Mouse (Mus musculus) midbrain, embryonic 15.5 days (tissue): ENCODE data around the gene Trpt1. TPM values are rescaled to one million over a fixed set of nuclear protein-coding genes. Genes with fewer than 3 reads are reported as not detected.
A peak's percentile ranks its signal among the peaks of the same experiment; 100 is the strongest.

Experiments used
- ATAC-seq: fragments of 200-750 bp; cut with Nextera tagmentation; replicated peaks from 2 replicates; pipeline ENCODE4 v1.8.0; 2017; ENCODE audit warnings: moderate TSS enrichment
- H3K27ac ChIP-seq: fragments of 300-500 bp; sonication (generic); 2 replicates; pipeline ENCODE4 v1.5.1; 2015; ENCODE audit warnings: mild to moderate bottlenecking, inconsistent platforms
- H3K27me3 ChIP-seq: fragments of 300-500 bp; sonication (generic); replicated peaks from 2 replicates; pipeline ENCODE4 v1.6.1; 2015; ENCODE audit warnings: inconsistent platforms
- H3K36me3 ChIP-seq: fragments of 300-500 bp; sonication (generic); replicated peaks from 2 replicates; pipeline ENCODE4 v1.6.1; 2015; ENCODE audit warnings: inconsistent platforms
- H3K4me1 ChIP-seq: fragments of 300-500 bp; sonication (generic); 2 replicates; pipeline ENCODE4 v1.6.1; 2015; ENCODE audit warnings: inconsistent platforms
- H3K4me2 ChIP-seq: fragments of 300-500 bp; sonication (generic); 2 replicates; pipeline ENCODE4 v1.6.1; 2015; ENCODE audit warnings: inconsistent platforms, mild to moderate bottlenecking, moderate library complexity
- H3K4me3 ChIP-seq: fragments of 300-500 bp; sonication (generic); 2 replicates; pipeline ENCODE4 v1.5.1; 2015; ENCODE audit warnings: mild to moderate bottlenecking, inconsistent platforms
- H3K9ac ChIP-seq: fragments of 300-500 bp; sonication (generic); 2 replicates; pipeline ENCODE4 v1.6.1; 2015; ENCODE audit warnings: mild to moderate bottlenecking, inconsistent platforms
- H3K9me3 ChIP-seq: fragments of 300-500 bp; sonication (generic); 2 replicates; pipeline ENCODE4 v1.6.1; 2016; ENCODE audit warnings: inconsistent platforms
- WGBS: fragments of 180-500 bp; shearing (Covaris S2); methylation state at CpG from one replicate; pipeline ENCODE4 v1.1.7; 2015; ENCODE audit warnings: mixed read lengths; 5-methylcytosine and 5-hydroxymethylcytosine counted together
- polyA plus RNA-seq: library from polyadenylated mRNA; unstranded; fragments of >200 nt; fragmentation: Nextera tagmentation; extraction: Ambion mirVana; gene quantifications from 2 replicates; pipeline ENCODE4 v1.2.1, GENCODE M21; 2015

The Trpt1 gene
- polyA plus RNA-seq, 1 experiment from 2014 or later, result 19.8 TPM

GRCm38 (mm10) chr19:6968491-6969271 is 27.2 kb upstream of the Trpt1 start:
- Histone ChIP-seq H3K4me1 (peaks cover 12% of the 10 kb centered on the region), H3K4me2 (peak overlapping the region; percentile 37), H3K4me3 (peak overlapping the region; percentile 29), H3K27me3 (peaks cover 22% of the 10 kb centered on the region), H3K9me3 (no peaks in the 10 kb centered on the region), H3K36me3 (no peaks in the 10 kb centered on the region), H3K9ac (no peak overlapping the region), H3K27ac (no peak overlapping the region)
- ATAC-seq, result no peak
- 16% methylated on average over 15 of the region's 15 CpGs for WGBS

- under 1% methylated on average over 19 of the region's 20 CpGs for WGBS
- Histone ChIP-seq H3K9ac (no peak overlapping the region), H3K4me1 (peaks cover 17% of the 10 kb centered on the region), H3K4me2 (peak overlapping the region; percentile 37), H3K27ac (no peak overlapping the region), H3K36me3 (no peaks in the 10 kb centered on the region), H3K4me3 (peak overlapping the region; percentile 29), H3K27me3 (peaks cover 22% of the 10 kb centered on the region), H3K9me3 (no peaks in the 10 kb centered on the region)
- ATAC-seq, result no peak
Measured at GRCm38 (mm10) chr19:6969291-6969664, 26.7 kb upstream of the Trpt1 start.

DNA sequence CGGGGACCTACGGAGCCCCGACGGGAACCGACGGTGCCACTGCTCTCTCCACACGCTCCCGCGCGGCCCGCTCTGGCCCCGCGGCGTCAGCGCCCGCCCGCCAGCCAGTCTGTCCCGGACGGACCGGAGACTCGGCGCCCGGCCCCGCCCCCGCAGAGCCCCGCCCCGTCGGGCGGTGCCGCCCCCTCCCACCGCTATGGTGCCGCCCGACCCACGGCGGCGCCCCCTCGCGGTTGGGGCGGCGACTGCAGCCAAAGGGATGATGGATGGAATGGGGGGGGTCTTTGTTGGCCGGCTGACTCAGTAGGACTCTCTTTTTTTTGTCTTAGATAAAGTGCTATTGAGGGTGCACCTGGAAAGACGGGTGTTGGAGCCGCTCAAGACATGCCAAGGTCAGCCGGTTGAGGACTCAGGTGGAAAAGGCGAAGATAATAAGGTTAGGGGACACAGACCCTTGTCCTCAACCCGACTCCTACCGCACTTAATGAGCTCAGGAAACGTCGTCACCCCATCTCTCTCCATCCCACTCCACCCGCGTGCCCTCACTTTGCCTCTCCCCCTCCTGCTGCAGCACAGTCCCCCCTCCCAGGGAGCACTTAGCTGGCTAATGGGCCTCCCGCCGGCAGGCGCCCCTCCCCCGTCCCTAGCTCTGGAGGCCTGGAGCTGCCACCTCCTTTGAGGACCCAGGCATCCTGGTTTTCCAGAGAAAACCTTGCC is 26.1 kb upstream of the Trpt1 start:
- no peak for ATAC-seq
- Histone ChIP-seq H3K4me3 (peak overlapping the region; percentile 29), H3K9me3 (no peaks in the 10 kb centered on the region), H3K27me3 (peaks cover 22% of the 10 kb centered on the region), H3K4me2 (peak overlapping the region; percentile 37), H3K27ac (no peak overlapping the region), H3K36me3 (no peaks in the 10 kb centered on the region), H3K4me1 (peaks cover 17% of the 10 kb centered on the region), H3K9ac (no peak overlapping the region)
- 2% methylated on average over 46 of the region's 55 CpGs for WGBS

GRCm38 (mm10) chr19:6970460-6971085 is 25.4 kb upstream of the Trpt1 start:
- Histone ChIP-seq H3K4me3 (no peak overlapping the region), H3K36me3 (no peaks in the 10 kb centered on the region), H3K27me3 (peaks cover 22% of the 10 kb centered on the region), H3K27ac (no peak overlapping the region), H3K9ac (no peak overlapping the region), H3K9me3 (no peaks in the 10 kb centered on the region), H3K4me2 (peak overlapping the region; percentile 37; the same call in 1 of the 2 replicates), H3K4me1 (peaks cover 17% of the 10 kb centered on the region)
- WGBS, result 22% methylated on average over 11 of the region's 11 CpGs
- no peak for ATAC-seq

- no peak overlapping the region for H3K4me3 ChIP-seq
- WGBS, result 55% methylated on average over 6 of the region's 6 CpGs
- H3K27ac ChIP-seq, result no peak overlapping the region
- no peak for ATAC-seq
- no peak overlapping the region for H3K4me2 ChIP-seq
- no peaks in the 10 kb centered on the region for H3K36me3 ChIP-seq
- H3K9me3 ChIP-seq, result no peaks in the 10 kb centered on the region
- peaks cover 22% of the 10 kb centered on the region for H3K27me3 ChIP-seq
- 0 out of 2 replicates have a peak overlapping the region, but pooled peaks have one; percentile 0 for H3K9ac ChIP-seq
- peaks cover 25% of the 10 kb centered on the region for H3K4me1 ChIP-seq
Measured at GRCm38 (mm10) chr19:6971644-6972043, 24.3 kb upstream of the Trpt1 start.

GRCm38 (mm10) chr19:6972247-6972917 is 23.5 kb upstream of the Trpt1 start:
- H3K4me3 ChIP-seq, result no peak overlapping the region
- H3K27me3 ChIP-seq, result peaks cover 22% of the 10 kb centered on the region
- no peak for ATAC-seq
- H3K4me2 ChIP-seq, result no peak overlapping the region
- peaks cover 31% of the 10 kb centered on the region for H3K4me1 ChIP-seq
- no peak overlapping the region for H3K27ac ChIP-seq
- H3K9me3 ChIP-seq, result no peaks in the 10 kb centered on the region
- H3K9ac ChIP-seq, result no peak overlapping the region
- peaks cover 2% of the 10 kb centered on the region; the same call in 1 of the 2 replicates for H3K36me3 ChIP-seq
- WGBS, result 84% methylated on average over 13 of the region's 13 CpGs

DNA sequence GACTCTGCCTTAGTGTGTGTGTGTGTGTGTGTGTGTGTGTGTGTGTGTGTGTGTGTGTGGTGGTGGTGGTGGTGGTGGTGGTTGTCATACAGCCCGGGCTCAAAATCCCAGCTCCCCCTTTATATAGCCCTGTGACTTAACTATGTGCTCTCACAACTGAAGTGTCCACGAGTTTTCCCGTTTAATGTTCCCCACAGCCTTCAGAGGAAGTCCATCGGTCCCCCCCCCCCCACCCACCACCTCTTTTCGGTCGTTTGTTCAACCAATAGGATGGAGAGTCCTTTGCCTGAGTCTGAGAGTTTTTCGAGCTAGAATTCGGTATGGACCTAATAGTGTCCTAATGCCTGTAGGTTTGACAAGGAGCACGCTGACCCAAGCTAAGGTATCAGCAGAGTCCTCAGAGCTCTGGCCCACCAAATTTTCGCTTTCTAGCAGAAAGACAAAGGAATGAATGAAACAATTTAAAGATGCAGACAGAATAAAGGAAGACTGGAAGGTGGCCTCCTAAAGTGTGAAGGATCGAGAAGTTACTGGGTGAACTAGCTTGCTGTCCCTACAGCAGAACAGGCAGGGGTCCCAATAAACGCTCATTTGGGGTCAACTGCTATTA is 22.2 kb upstream of the Trpt1 start:
- WGBS, result 35% methylated on average over 12 of the region's 12 CpGs
- Histone ChIP-seq H3K27ac (peak overlapping the region; percentile 93), H3K4me2 (peak overlapping the region; percentile 74), H3K9ac (peak overlapping the region; percentile 75), H3K4me1 (peaks cover 44% of the 10 kb centered on the region), H3K4me3 (peak overlapping the region; percentile 76), H3K27me3 (peaks cover 19% of the 10 kb centered on the region), H3K36me3 (peaks cover 12% of the 10 kb centered on the region), H3K9me3 (no peaks in the 10 kb centered on the region)
- no peak for ATAC-seq

GRCm38 (mm10) chr19:6974211-6975205 is 21.4 kb upstream of the Trpt1 start, which contains the start of gene Ppp1r14b:
Gene Ppp1r14b (plus strand): TSS chr19:6974968.
- Histone ChIP-seq H3K4me3 (peak within 1 kb of the TSS; percentile 76), H3K27ac (peak within 1 kb of the TSS; percentile 93), H3K9me3 (no peaks in the 10 kb centered on the region), H3K4me2 (peak within 1 kb of the TSS; percentile 74), H3K27me3 (peaks cover 14% of the 10 kb centered on the region), H3K4me1 (peaks cover 51% of the 10 kb centered on the region), H3K9ac (peak within 1 kb of the TSS; percentile 75), H3K36me3 (peaks cover 12% of the 10 kb centered on the region)
- ATAC-seq, result peak; percentile 66
- WGBS, result under 1% methylated on average over 80 of the region's 84 CpGs

GRCm38 (mm10) chr19:6975537-6976521 is 20.1 kb upstream of the Trpt1 start, which contains the start of gene Plcb3:
Gene Plcb3 (minus strand): TSS chr19:6976470.
- under 1% methylated on average over 16 of the region's 16 CpGs for WGBS
- H3K27ac ChIP-seq, result peak within 1 kb of the TSS; percentile 93
- peaks cover 12% of the 10 kb centered on the region for H3K36me3 ChIP-seq
- ATAC-seq, result no peak
- H3K9me3 ChIP-seq, result no peaks in the 10 kb centered on the region
- H3K4me3 ChIP-seq, result peak within 1 kb of the TSS; percentile 76
- peaks cover 43% of the 10 kb centered on the region for H3K4me1 ChIP-seq
- H3K9ac ChIP-seq, result peak within 1 kb of the TSS; percentile 75
- H3K4me2 ChIP-seq, result peak within 1 kb of the TSS; percentile 80
- peaks cover under 1% of the 10 kb centered on the region for H3K27me3 ChIP-seq
